Mouse (Mus musculus) bone marrow, adult 2 months (tissue): ENCODE measurements around the gene Prodh2. TPM values are rescaled to one million over a fixed set of nuclear protein-coding genes. Genes with fewer than 3 reads are reported as not detected.

Source experiments
- H3K27ac ChIP-seq: fragments of 200-500 bp; 2 replicates; pipeline ENCODE4 v1.5.1; 2012; ENCODE audit warnings: low read depth, mild to moderate bottlenecking, control low read depth, inconsistent platforms, low read length; ENCODE audit not compliant: control insufficient read depth, poor library complexity, insufficient read depth
- H3K4me1 ChIP-seq: fragments of 200-500 bp; 2 replicates; pipeline ENCODE4 v1.6.1; 2011; ENCODE audit warnings: low read length; ENCODE audit not compliant: control insufficient read depth, insufficient read depth
- H3K4me3 ChIP-seq: fragments of 200-500 bp; replicated peaks from 2 replicates; pipeline ENCODE3; 2011; ENCODE audit warnings: mild to moderate bottlenecking, low read depth, low read length, control low read depth; ENCODE audit not compliant: control insufficient read depth
- CTCF ChIP-seq: fragments of 200-500 bp; IDR thresholded peaks from 2 replicates; pipeline ENCODE4 v1.5.1; 2011; ENCODE audit warnings: low read length, control low read depth; ENCODE audit not compliant: control insufficient read depth, insufficient read depth
- POLR2A ChIP-seq: fragments of 200-500 bp; IDR thresholded peaks from 2 replicates; pipeline ENCODE4 v1.6.1; 2011; ENCODE audit warnings: low read depth, mild to moderate bottlenecking, control low read depth, low read length, borderline replicate concordance; ENCODE audit not compliant: control insufficient read depth
- WGBS: fragments of 180-500 bp; shearing (Covaris S2); methylation state at CpG from one replicate; pipeline ENCODE4 v1.1.7; 2018; 5-methylcytosine and 5-hydroxymethylcytosine counted together
- polyA plus RNA-seq: library from polyadenylated mRNA; stranded (reverse); fragments of >200 nt; gene quantifications from 2 replicates; pipeline ENCODE4 v1.2.4, GENCODE M21; 2011; ENCODE audit warnings: low replicate concordance; ENCODE audit not compliant: missing spikeins, insufficient read depth, insufficient read length

The Prodh2 gene
- polyA plus RNA-seq, 1 experiment: 3.1 TPM

GRCm38 (mm10) chr7:30526981-30527380, 33.6 kb downstream of the Prodh2 start:
- Histone ChIP-seq H3K4me1 (no peaks in the 10 kb centered on the region), H3K4me3 (no peak overlapping the region), H3K27ac (no peak overlapping the region)
- 92% methylated on average over 14 of the region's 14 CpGs for WGBS
- TF ChIP-seq CTCF (no peak), POLR2A (no peak)

- H3K4me1 ChIP-seq: no peaks in the 10 kb centered on the region
- TF ChIP-seq POLR2A: no peak
- no peak for TF ChIP-seq CTCF
- WGBS: 87% methylated on average over 9 of the region's 9 CpGs
Observed at GRCm38 (mm10) chr7:30531291-30531815, 37.9 kb downstream of the Prodh2 start.

GRCm38 (mm10) chr7:30532931-30533330, 39.5 kb downstream of the Prodh2 start:
- no peak for TF ChIP-seq POLR2A
- no peak for TF ChIP-seq CTCF
- Histone ChIP-seq H3K4me1 (no peaks in the 10 kb centered on the region), H3K27ac (no peak overlapping the region), H3K4me3 (no peak overlapping the region)
- WGBS: 80% methylated on average over 8 of the region's 8 CpGs

More at GRCm38 (mm10) chr7:30531291-30531815, 37.9 kb downstream of the Prodh2 start:
- Histone ChIP-seq H3K4me3 (no peak overlapping the region), H3K27ac (no peak overlapping the region)

GRCm38 (mm10) chr7:30533941-30534632, 40.7 kb downstream of the Prodh2 start:
- TF ChIP-seq CTCF: no peak
- no peak for TF ChIP-seq POLR2A
- Histone ChIP-seq H3K4me3 (peak overlapping the region; percentile 77), H3K4me1 (no peaks in the 10 kb centered on the region), H3K27ac (no peak overlapping the region; the same call in 1 of the 2 replicates)
- 31% methylated on average over 26 of the region's 26 CpGs for WGBS

GRCm38 (mm10) chr7:30534633-30535577, 41.5 kb downstream of the Prodh2 start, which contains the start of gene Arhgap33:
Gene Arhgap33 (minus strand): TSS chr7:30535060.
- Histone ChIP-seq H3K4me1 (no peaks in the 10 kb centered on the region), H3K27ac (peak within 1 kb of the TSS; percentile 73)
- under 1% methylated on average over 84 of the region's 84 CpGs for WGBS

GRCm38 (mm10) chr7:30540572-30540971, 47.1 kb downstream of the Prodh2 start:
- 93% methylated on average over 7 of the region's 7 CpGs for WGBS

More at GRCm38 (mm10) chr7:30534633-30535577, 41.5 kb downstream of the Prodh2 start, which contains the start of gene Arhgap33:
- H3K4me3 ChIP-seq: peak within 1 kb of the TSS; percentile 77
- TF ChIP-seq POLR2A: peak; percentile 73; the same call in 1 of the 2 replicates
- TF ChIP-seq CTCF: no peak

GRCm38 (mm10) chr7:30544327-30544726, 50.9 kb downstream of the Prodh2 start:
- H3K27ac ChIP-seq: no peak overlapping the region
- WGBS: 68% methylated on average over 2 of the region's 2 CpGs
- no peaks in the 10 kb centered on the region; the same call in 1 of the 2 replicates for H3K4me1 ChIP-seq
- no peak overlapping the region for H3K4me3 ChIP-seq
- no peak for TF ChIP-seq POLR2A

More at GRCm38 (mm10) chr7:30540572-30540971, 47.1 kb downstream of the Prodh2 start:
- Histone ChIP-seq H3K4me3 (no peak overlapping the region), H3K27ac (no peak overlapping the region), H3K4me1 (no peaks in the 10 kb centered on the region; the same call in 1 of the 2 replicates)
- TF ChIP-seq CTCF: no peak
- TF ChIP-seq POLR2A: no peak

GRCm38 (mm10) chr7:30549880-30550279, 56.5 kb downstream of the Prodh2 start:
- Histone ChIP-seq H3K4me3 (no peak overlapping the region), H3K4me1 (no peaks in the 10 kb centered on the region; the same call in 1 of the 2 replicates), H3K27ac (no peak overlapping the region)
- TF ChIP-seq POLR2A: no peak
- WGBS: 79% methylated on average over 2 of the region's 2 CpGs
